Comparison of ENCODE assay signal across 9 mouse cellular contexts in genomic region chr2:146330772-146331281, GRCm38 (mm10).
DNase-seq lines count a peak whose midpoint lies in the region; ATAC-seq and TF ChIP-seq lines count a peak whose summit lies in the region.
"Had no signal": no experiment of that assay in that cellular context is flagged by ENCODE, and none has a peak within 500 bp of the region (broad histone marks: within the 10 kb centered on the region; RNA-seq: fewer than 3 reads in every experiment).

No protein-coding gene starts in this region.

- TF ChIP-seq POLR2A in liver, adult 2 months (IDR thresholded peaks at IDR 0.05; ENCODE audit: extremely low read depth, insufficient read depth, low read length): no peak

- peaks cover 14% of the 10 kb centered on the region for H3K4me1 ChIP-seq in liver, adult 2 months (ENCODE audit: control insufficient read depth, insufficient read depth, low read length)
- no peaks in the 10 kb centered on the region for H3K4me1 ChIP-seq in liver, postnatal 0 days (ENCODE audit: insufficient read depth)
- H3K4me1 ChIP-seq in embryonic facial prominence, embryonic 14.5 days (ENCODE audit: control insufficient read depth, insufficient read depth, low read length): no peaks in the 10 kb centered on the region; the same call in 1 of the 2 replicates
- no peaks in the 10 kb centered on the region for H3K4me1 ChIP-seq in intestine, embryonic 16.5 days (ENCODE audit: control insufficient read depth, insufficient read depth, low read length)

- H3K27me3 ChIP-seq in liver, adult 2 months (ENCODE audit: control insufficient read depth, insufficient read depth, low read length): no peaks in the 10 kb centered on the region
- no peaks in the 10 kb centered on the region for H3K27me3 ChIP-seq in liver, postnatal 0 days (ENCODE audit: insufficient read depth, low read length)
- H3K27me3 ChIP-seq in embryonic facial prominence, embryonic 14.5 days (replicated peaks; ENCODE audit: control insufficient read depth, insufficient read depth, low read length): no peaks in the 10 kb centered on the region
- H3K27me3 ChIP-seq in intestine, embryonic 16.5 days (replicated peaks; ENCODE audit: control insufficient read depth, insufficient read depth, low read length): no peaks in the 10 kb centered on the region
- H3K27me3 ChIP-seq: limb, embryonic 12.5 days had no signal

- no peaks in the 10 kb centered on the region for H3K9me3 ChIP-seq in liver, postnatal 0 days (ENCODE audit: low read length)
- no peaks in the 10 kb centered on the region for H3K9me3 ChIP-seq in embryonic facial prominence, embryonic 14.5 days (ENCODE audit: control insufficient read depth, low read length)
- no peaks in the 10 kb centered on the region for H3K9me3 ChIP-seq in intestine, embryonic 16.5 days (ENCODE audit: control insufficient read depth, low read length)
- H3K9me3 ChIP-seq: limb, embryonic 12.5 days had no signal

- no peak for TF ChIP-seq CTCF in liver, adult 2 months (IDR thresholded peaks at IDR 0.05; ENCODE audit: low read depth, low read length)
- TF ChIP-seq CTCF in liver, postnatal 0 days (IDR thresholded peaks at IDR 0.05; ENCODE audit: low read depth): no peak

- 19% methylated on average over 8 of the region's 8 CpGs for WGBS in liver, adult 2 months
- 73% methylated on average over 8 of the region's 8 CpGs for WGBS in liver, postnatal 0 days (ENCODE audit: insufficient replicate concordance)
- WGBS in embryonic facial prominence, embryonic 14.5 days: 20% methylated on average over 8 of the region's 8 CpGs
- WGBS in intestine, embryonic 16.5 days: 52% methylated on average over 8 of the region's 8 CpGs

- no peak for TF ChIP-seq EP300 in liver, postnatal 0 days (IDR thresholded peaks at IDR 0.05; ENCODE audit: low read depth)

- no peak overlapping the region for H3K9ac ChIP-seq in liver, adult 2 months (ENCODE audit: low read depth, low read length)
- H3K9ac ChIP-seq in liver, postnatal 0 days (replicated peaks): no peak overlapping the region
- no peak overlapping the region for H3K9ac ChIP-seq in embryonic facial prominence, embryonic 14.5 days (ENCODE audit: low read depth, low read length)
- no peak overlapping the region for H3K9ac ChIP-seq in intestine, embryonic 16.5 days (ENCODE audit: low read depth, low read length)
- H3K9ac ChIP-seq: limb, embryonic 12.5 days had no signal

- peak overlapping the region; percentile 79 for H3K27ac ChIP-seq in liver, adult 2 months (replicated peaks; ENCODE audit: insufficient read depth, low read depth, low read length)
- H3K27ac ChIP-seq in liver, postnatal 0 days (ENCODE audit: low read depth): no peak overlapping the region
- H3K27ac ChIP-seq in embryonic facial prominence, embryonic 14.5 days (replicated peaks; ENCODE audit: low read depth, low read length): no peak overlapping the region
- H3K27ac ChIP-seq in intestine, embryonic 16.5 days (ENCODE audit: low read length): no peak overlapping the region
- H3K27ac ChIP-seq: limb, embryonic 12.5 days had no signal

- no peak overlapping the region for H3K4me3 ChIP-seq in liver, adult 2 months (ENCODE audit: insufficient read depth, low read depth, low read length)
- H3K4me3 ChIP-seq in liver, postnatal 0 days (ENCODE audit: low read depth, low read length): no peak overlapping the region
- H3K4me3 ChIP-seq in embryonic facial prominence, embryonic 14.5 days (ENCODE audit: low read depth, low read length): no peak overlapping the region
- no peak overlapping the region for H3K4me3 ChIP-seq in intestine, embryonic 16.5 days (ENCODE audit: low read length)
- H3K4me3 ChIP-seq: limb, embryonic 12.5 days had no signal

- peak; percentile 76 for DNase-seq in liver, adult 2 months (ENCODE audit: extremely low read depth, low read depth, low spot score)
- DNase-seq in liver, postnatal 0 days: no peak
- DNase-seq in embryonic facial prominence, embryonic 14.5 days (ENCODE audit: low spot score): peak; percentile 80
- peak; percentile 65 for DNase-seq in lung, postnatal 10 days
- peak; percentile 42 for DNase-seq in right cerebral cortex, postnatal 14 days
- DNase-seq in urinary bladder, postnatal 4 days (ENCODE audit: low spot score in 2 of 2): no peak

- H3K4me2 ChIP-seq in liver, postnatal 0 days (ENCODE audit: low read depth, low read length): no peak overlapping the region
- H3K4me2 ChIP-seq in embryonic facial prominence, embryonic 14.5 days (ENCODE audit: low read depth, low read length): no peak overlapping the region
- no peak overlapping the region for H3K4me2 ChIP-seq in intestine, embryonic 16.5 days (ENCODE audit: low read depth, low read length)
- H3K4me2 ChIP-seq: limb, embryonic 12.5 days had no signal

- no peaks in the 10 kb centered on the region for H3K79me2 ChIP-seq in liver, adult 2 months (ENCODE audit: control insufficient read depth, insufficient read depth, low read length)

- ATAC-seq in liver, postnatal 0 days: no peak
- peak; percentile 89 for ATAC-seq in embryonic facial prominence, embryonic 14.5 days (ENCODE audit: low read depth)
- ATAC-seq in intestine, embryonic 16.5 days: peak; percentile 79
- ATAC-seq in inflammation-experienced regulatory T-cells, adult 6 months: no peak

- peaks cover 31% of the 10 kb centered on the region for H3K36me3 ChIP-seq in liver, adult 2 months (ENCODE audit: control insufficient read depth, insufficient read depth, low read length)
- peaks cover 29% of the 10 kb centered on the region for H3K36me3 ChIP-seq in liver, postnatal 0 days (replicated peaks; ENCODE audit: insufficient read depth, low read length)
- no peaks in the 10 kb centered on the region for H3K36me3 ChIP-seq in embryonic facial prominence, embryonic 14.5 days (ENCODE audit: control insufficient read depth, insufficient read depth, low read length)
- H3K36me3 ChIP-seq in intestine, embryonic 16.5 days (ENCODE audit: control insufficient read depth, insufficient read depth, low read length): no peaks in the 10 kb centered on the region
- H3K36me3 ChIP-seq: limb, embryonic 12.5 days had no signal

Comparison
In these comparisons a context has a peak if more than half of its experiments do, and no peak if none do; other contexts are left out.
1. DNase-seq: peak in liver, adult 2 months (single experiment), embryonic facial prominence, embryonic 14.5 days (single experiment), lung, postnatal 10 days (single experiment) and right cerebral cortex, postnatal 14 days (single experiment); none in liver, postnatal 0 days (single experiment) and urinary bladder, postnatal 4 days (0 of 2).
2. ATAC-seq: peak in embryonic facial prominence, embryonic 14.5 days (single experiment) and intestine, embryonic 16.5 days (single experiment); none in liver, postnatal 0 days (single experiment) and inflammation-experienced regulatory T-cells, adult 6 months (single experiment).